Mouse (Mus musculus) small intestine, adult 2 months (tissue): ENCODE data around the gene Yipf3. TPM values are rescaled to one million over a fixed set of nuclear protein-coding genes. Genes with fewer than 3 reads are reported as not detected.
A peak's percentile ranks its signal among the peaks of the same experiment; 100 is the strongest.

Experiments used
- H3K27ac ChIP-seq: fragments of 200-500 bp; 2 replicates; pipeline ENCODE4 v1.5.1; 2012; ENCODE audit warnings: low read depth, low read length, control low read depth, inconsistent platforms; ENCODE audit not compliant: insufficient read depth
- H3K27me3 ChIP-seq: fragments of 200-500 bp; 2 replicates; pipeline ENCODE4 v1.6.1; 2012; ENCODE audit warnings: mild to moderate bottlenecking, moderate library complexity, low read length, inconsistent platforms; ENCODE audit not compliant: control insufficient read depth, insufficient read depth
- H3K36me3 ChIP-seq: fragments of 200-500 bp; 2 replicates; pipeline ENCODE4 v1.6.1; 2012; ENCODE audit warnings: mild to moderate bottlenecking, low read length, control low read depth, inconsistent platforms; ENCODE audit not compliant: control insufficient read depth, insufficient read depth
- H3K4me1 ChIP-seq: fragments of 200-500 bp; 2 replicates; pipeline ENCODE4 v1.6.1; 2012; ENCODE audit warnings: low read length, inconsistent platforms, mixed read lengths; ENCODE audit not compliant: control insufficient read depth, insufficient read depth, insufficient read length
- H3K4me3 ChIP-seq: fragments of 200-500 bp; 2 replicates; pipeline ENCODE4 v1.5.1; 2012; ENCODE audit warnings: low read depth, mild to moderate bottlenecking, control low read depth, inconsistent platforms, low read length, moderate library complexity
- CTCF ChIP-seq: fragments of 200-500 bp; IDR thresholded peaks from 2 replicates; pipeline ENCODE4 v1.5.1; 2012; ENCODE audit warnings: low read depth, mild to moderate bottlenecking, control low read depth, inconsistent platforms, low read length, moderate library complexity, mixed read lengths; ENCODE audit not compliant: insufficient replicate concordance, insufficient read length; ENCODE audit errors: extremely low read depth
- POLR2A ChIP-seq: fragments of 200-500 bp; IDR thresholded peaks from 2 replicates; pipeline ENCODE4 v1.6.1; 2012; ENCODE audit warnings: low read depth, mild to moderate bottlenecking, control low read depth, inconsistent platforms, low read length, moderate library complexity
- WGBS: fragments of 180-500 bp; shearing (Covaris S2); methylation state at CpG from one replicate; pipeline ENCODE4 v1.1.7; 2018; 5-methylcytosine and 5-hydroxymethylcytosine counted together
- polyA plus RNA-seq: library from polyadenylated mRNA; depleted of rRNA; stranded (reverse); fragments of >200 nt; gene quantifications from 2 replicates; pipeline ENCODE4 v1.2.3, GENCODE M21; 2012

The Yipf3 gene
- polyA plus RNA-seq, 1 experiment = 305 TPM

- Histone ChIP-seq H3K27ac (no peak overlapping the region), H3K27me3 (no peaks in the 10 kb centered on the region), H3K4me3 (no peak overlapping the region), H3K36me3 (peaks cover 51% of the 10 kb centered on the region), H3K4me1 (peaks cover 9% of the 10 kb centered on the region)
- WGBS = 23% methylated on average over 2 of the region's 2 CpGs
- TF ChIP-seq POLR2A (no peak), CTCF (no peak)
Observed at GRCm38 (mm10) chr17:46243624-46244023, 4.3 kb upstream of the Yipf3 start.

- peaks cover 13% of the 10 kb centered on the region for H3K4me1 ChIP-seq
- no peak overlapping the region for H3K4me3 ChIP-seq
- 78% methylated on average over 10 of the region's 10 CpGs for WGBS
- peaks cover 51% of the 10 kb centered on the region for H3K36me3 ChIP-seq
- no peaks in the 10 kb centered on the region for H3K27me3 ChIP-seq
- H3K27ac ChIP-seq = no peak overlapping the region
- TF ChIP-seq CTCF (no peak), POLR2A (no peak)
Observed at GRCm38 (mm10) chr17:46244579-46244978, 3.3 kb upstream of the Yipf3 start.

GRCm38 (mm10) chr17:46248189-46248522 lies 276 bp downstream of the Yipf3 start:
- H3K27me3 ChIP-seq = no peaks in the 10 kb centered on the region
- H3K4me1 ChIP-seq = peaks cover 11% of the 10 kb centered on the region
- peak overlapping the region; percentile 59 for H3K27ac ChIP-seq
- peak overlapping the region; percentile 91 for H3K4me3 ChIP-seq
- under 1% methylated on average over 37 of the region's 37 CpGs for WGBS
- TF ChIP-seq CTCF (no peak), POLR2A (no peak)
- peaks cover 51% of the 10 kb centered on the region for H3K36me3 ChIP-seq

GRCm38 (mm10) chr17:46251174-46251573 lies 3.3 kb downstream of the Yipf3 start:
- Histone ChIP-seq H3K27ac (no peak overlapping the region), H3K36me3 (peaks cover 29% of the 10 kb centered on the region), H3K4me1 (peaks cover 19% of the 10 kb centered on the region), H3K27me3 (peaks cover 12% of the 10 kb centered on the region), H3K4me3 (no peak overlapping the region)
- 77% methylated on average over 7 of the region's 7 CpGs for WGBS
- TF ChIP-seq POLR2A (no peak), CTCF (no peak)

- Histone ChIP-seq H3K4me1 (peaks cover 14% of the 10 kb centered on the region), H3K4me3 (peak overlapping the region; percentile 65; the same call in 1 of the 2 replicates), H3K27me3 (peaks cover 12% of the 10 kb centered on the region), H3K36me3 (peaks cover 29% of the 10 kb centered on the region), H3K27ac (no peak overlapping the region)
- no peak for TF ChIP-seq POLR2A
- peak; percentile 39; the same call in 1 of the 2 replicates for TF ChIP-seq CTCF
- WGBS = 57% methylated on average over 14 of the region's 14 CpGs
Observed at GRCm38 (mm10) chr17:46252571-46253451, 4.9 kb downstream of the Yipf3 start.

GRCm38 (mm10) chr17:46253452-46254084 lies 5.7 kb downstream of the Yipf3 start, which contains the start of gene Lrrc73:
TSS of gene Lrrc73 (plus strand) at chr17:46253531.
- Histone ChIP-seq H3K36me3 (peaks cover 36% of the 10 kb centered on the region), H3K27me3 (peaks cover 12% of the 10 kb centered on the region), H3K4me1 (peaks cover 14% of the 10 kb centered on the region), H3K27ac (no peak within 1 kb of the TSS), H3K4me3 (peak within 1 kb of the TSS; percentile 65)
- WGBS = 2% methylated on average over 48 of the region's 48 CpGs
- no peak for TF ChIP-seq POLR2A
- TF ChIP-seq CTCF = no peak

GRCm38 (mm10) chr17:46254106-46254505 lies 6.2 kb downstream of the Yipf3 start:
- H3K4me1 ChIP-seq = peaks cover 10% of the 10 kb centered on the region
- peak overlapping the region; percentile 65 for H3K4me3 ChIP-seq
- peaks cover 12% of the 10 kb centered on the region for H3K27me3 ChIP-seq
- peaks cover 42% of the 10 kb centered on the region for H3K36me3 ChIP-seq
- H3K27ac ChIP-seq = no peak overlapping the region
- under 1% methylated on average over 54 of the region's 54 CpGs for WGBS
- TF ChIP-seq CTCF = no peak
- no peak for TF ChIP-seq POLR2A
